ENCODE assay signal across 8 mouse cellular contexts in the genomic region with DNA sequence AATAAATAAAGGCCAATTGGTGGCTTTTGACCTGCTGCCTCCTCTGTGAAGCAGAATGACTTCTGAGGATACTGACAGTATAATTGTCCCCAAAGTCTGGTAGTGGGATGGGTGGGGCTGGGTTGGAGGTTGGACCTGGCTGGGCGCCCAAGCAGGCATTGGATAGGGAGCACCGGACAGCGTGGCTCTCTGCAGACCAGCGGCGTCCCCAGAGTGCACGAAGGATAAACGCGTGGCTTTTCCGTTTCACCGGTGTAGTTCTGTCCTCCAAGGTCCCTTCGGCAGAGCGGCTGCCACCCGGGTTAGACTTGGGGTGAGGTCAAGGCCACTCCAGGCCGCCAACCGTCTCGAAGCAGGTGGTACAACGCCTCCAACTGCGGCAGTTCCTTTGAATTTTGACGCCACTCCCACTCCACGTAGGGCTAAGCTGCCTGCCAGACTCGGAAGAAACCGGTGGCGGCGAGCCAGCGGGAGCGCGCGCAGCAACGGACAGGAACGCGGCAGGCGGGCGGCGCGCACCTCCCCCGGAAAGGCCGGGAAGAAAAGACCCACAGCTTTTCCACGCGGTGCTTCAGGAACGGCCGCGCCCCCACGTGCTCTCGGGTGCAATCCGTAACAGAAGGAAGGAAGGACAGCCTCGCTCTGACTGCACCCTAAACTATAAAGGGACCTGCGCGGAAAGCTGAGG. TPM values are rescaled to one million over a fixed set of nuclear protein-coding genes. Genes with fewer than 3 reads are reported as not detected.
DNase-seq lines count a peak whose midpoint lies in the region; ATAC-seq lines count a peak whose summit lies in the region.

No protein-coding gene starts in this region.

- H3K9me3 ChIP-seq in lung, embryonic 15.5 days: no peaks in the 10 kb centered on the region

- no peaks in the 10 kb centered on the region for H3K36me3 ChIP-seq in lung, embryonic 15.5 days

- ATAC-seq in lung, embryonic 15.5 days (ENCODE audit: borderline replicate concordance, extremely low read depth, low FRiP score, low TSS enrichment): peak; percentile 87

- no peaks in the 10 kb centered on the region for H3K27me3 ChIP-seq in lung, embryonic 15.5 days

- 0 out of 2 replicates have a peak, but pooled peaks cover 6% of the 10 kb centered on the region for H3K4me1 ChIP-seq in lung, embryonic 15.5 days

- H3K4me3 ChIP-seq in lung, embryonic 15.5 days: peak overlapping the region; percentile 51

- H3K4me2 ChIP-seq in lung, embryonic 15.5 days: peak overlapping the region; percentile 97

- under 1% methylated on average over 48 of the region's 48 CpGs for WGBS in lung, embryonic 15.5 days

- H3K27ac ChIP-seq in lung, embryonic 15.5 days: peak overlapping the region; percentile 26; the same call in 1 of the 2 replicates

- H3K9ac ChIP-seq in lung, embryonic 15.5 days: peak overlapping the region; percentile 52

- DNase-seq in MEL-GATA-1-ER (ENCODE audit: extremely low read depth, low read depth): peak; percentile 78
- DNase-seq in cerebellum, adult 9-10 months: peak; percentile 55
- peak; percentile 66 for DNase-seq in forelimb bud, embryonic 11.5 days (ENCODE audit: low read depth, low spot score)
- peak; percentile 88 for DNase-seq in heart, postnatal 4 days
- DNase-seq in layer of hippocampus, adult 9-11 months: peak; percentile 72
- peak; percentile 62 for DNase-seq in ovary, postnatal 10 days (ENCODE audit: low spot score)
- DNase-seq in thymus, postnatal 14 days: peak; percentile 77

RNA-seq across cellular contexts. Expression of a gene that starts 22.5 kb away (rescaled TPM):
- total RNA-seq in heart, postnatal 4 days (2021): 10 to 100 TPM; 69.7 to 79.2 TPM
- 153 and 159 TPM in 2 replicates for polyA plus RNA-seq in lung, embryonic 15.5 days (2015; fragmentation: Nextera tagmentation; extraction: Ambion mirVana)

RNA-seq across cellular contexts. Expression of a gene that starts 32.9 kb away (rescaled TPM):
- 10 to 100 TPM; 25.0 to 26.0 TPM for total RNA-seq in heart, postnatal 4 days (2021)
- 42.6 and 47.7 TPM in 2 replicates for polyA plus RNA-seq in lung, embryonic 15.5 days (2015; fragmentation: Nextera tagmentation; extraction: Ambion mirVana)

RNA-seq across cellular contexts. Expression of a gene that starts 33.0 kb away (rescaled TPM):
- total RNA-seq in heart, postnatal 4 days (2021): 1 to 10 TPM; 5.8 to 6.6 TPM
- 9.5 and 10.1 TPM in 2 replicates for polyA plus RNA-seq in lung, embryonic 15.5 days (2015; fragmentation: Nextera tagmentation; extraction: Ambion mirVana)

RNA-seq across cellular contexts. Expression of a gene that starts 38.0 kb away (rescaled TPM):
- total RNA-seq in heart, postnatal 4 days (2021): not detected
- 0.39 TPM in 1 of 2 replicates, not detected in the other for polyA plus RNA-seq in lung, embryonic 15.5 days (2015; fragmentation: Nextera tagmentation; extraction: Ambion mirVana)

Comparison
In these comparisons a context has a peak if more than half of its experiments do, and no peak if none do; other contexts are left out.
1. Peak in every context shown above with its lines: DNase-seq, ATAC-seq, H3K4me3 ChIP-seq and H3K27ac ChIP-seq.